Mouse (Mus musculus): Measurements from ENCODE around the gene Slc25a13. TPM values are rescaled to one million over a fixed set of nuclear protein-coding genes. Genes with fewer than 3 reads are reported as not detected.

Slc25a13 gene
- polyA plus RNA-seq, 1 experiment from 2014 or later = 35.0 TPM

DNA sequence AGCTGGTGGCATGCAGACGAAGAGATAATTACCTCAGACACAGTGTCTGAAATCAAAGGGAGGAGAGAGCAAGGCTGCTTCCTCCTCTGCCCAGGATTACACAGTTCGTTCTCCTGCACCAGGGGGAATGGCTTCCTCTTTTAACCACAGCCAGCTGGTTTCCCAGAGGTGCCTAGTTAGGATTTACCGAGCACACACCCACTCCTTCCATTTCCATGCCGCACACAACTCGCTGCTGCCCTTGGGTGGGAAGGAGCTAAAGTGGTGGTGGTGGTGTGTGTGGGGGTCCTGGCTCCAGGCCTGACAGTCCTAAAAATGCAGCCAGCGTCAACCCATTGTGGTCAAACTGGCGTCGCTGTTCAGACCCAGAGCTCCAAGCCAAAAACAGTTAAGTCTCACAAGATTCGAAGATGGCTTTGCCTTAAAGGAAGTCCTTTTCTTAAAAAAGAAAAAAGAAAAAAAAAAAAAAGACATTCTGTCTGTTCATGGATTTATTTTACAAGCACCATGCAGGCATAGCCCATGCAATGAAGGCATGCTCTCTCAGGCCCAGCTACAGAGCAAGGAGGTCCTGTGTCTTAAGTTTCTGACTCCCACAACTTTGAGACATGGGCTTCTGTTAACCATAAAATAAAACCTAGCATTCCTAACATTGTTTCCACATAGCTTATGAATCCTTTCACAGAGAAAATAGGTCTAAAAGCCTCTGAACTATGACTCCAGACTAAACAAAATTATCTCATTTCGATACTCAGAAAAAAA lies 104.0 kb downstream of the Slc25a13 start:
- no peak overlapping the region for H3K9ac ChIP-seq
- no peak for ATAC-seq (ENCODE audit: insufficient read depth)
- H3K4me1 ChIP-seq (replicated peaks) = no peaks in the 10 kb centered on the region
- WGBS (ENCODE audit: insufficient replicate concordance) = 67% methylated on average over 10 of the region's 10 CpGs
- no peak overlapping the region for H3K4me2 ChIP-seq
- H3K4me3 ChIP-seq (replicated peaks) = no peak overlapping the region
- H3K27me3 ChIP-seq = no peaks in the 10 kb centered on the region
- H3K27ac ChIP-seq (replicated peaks) = no peak overlapping the region
- H3K9me3 ChIP-seq (replicated peaks) = no peaks in the 10 kb centered on the region
- H3K36me3 ChIP-seq (replicated peaks) = peaks cover 25% of the 10 kb centered on the region

DNA sequence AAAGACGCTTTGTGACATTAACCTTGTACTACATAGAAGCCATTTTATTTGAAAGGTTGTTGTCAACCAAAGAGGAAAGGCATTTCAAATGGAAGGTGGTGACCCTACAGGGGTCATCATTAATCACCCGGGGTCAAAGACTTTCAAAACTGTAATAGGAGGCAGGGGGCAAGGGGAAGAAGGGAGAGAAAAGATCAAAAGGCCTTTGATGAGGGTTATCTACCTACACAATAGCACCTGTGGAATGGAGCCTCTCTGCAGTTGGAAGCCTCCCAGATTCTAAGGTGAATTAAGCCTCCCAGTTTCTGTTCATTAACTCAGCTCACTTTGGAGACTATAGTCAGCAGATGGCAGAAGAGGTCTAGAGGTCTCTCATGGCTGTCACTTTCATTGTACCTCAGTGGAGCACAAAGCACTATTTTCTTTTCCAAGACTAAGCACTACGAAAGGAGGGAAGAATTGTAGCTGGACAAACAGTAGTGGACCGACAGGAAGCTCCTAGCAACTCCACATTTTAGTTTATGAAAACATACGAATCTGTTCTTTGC lies 109.5 kb downstream of the Slc25a13 start:
- Histone ChIP-seq H3K27ac (replicated peaks) (no peak overlapping the region), H3K36me3 (replicated peaks) (peaks cover 13% of the 10 kb centered on the region; the same call in 1 of the 2 replicates), H3K9ac (no peak overlapping the region), H3K4me3 (replicated peaks) (no peak overlapping the region), H3K9me3 (replicated peaks) (no peaks in the 10 kb centered on the region), H3K4me1 (replicated peaks) (no peaks in the 10 kb centered on the region), H3K27me3 (no peaks in the 10 kb centered on the region), H3K4me2 (no peak overlapping the region)
- no peak for ATAC-seq (ENCODE audit: insufficient read depth)
- 66% methylated on average over 5 of the region's 5 CpGs for WGBS (ENCODE audit: insufficient replicate concordance)

DNA sequence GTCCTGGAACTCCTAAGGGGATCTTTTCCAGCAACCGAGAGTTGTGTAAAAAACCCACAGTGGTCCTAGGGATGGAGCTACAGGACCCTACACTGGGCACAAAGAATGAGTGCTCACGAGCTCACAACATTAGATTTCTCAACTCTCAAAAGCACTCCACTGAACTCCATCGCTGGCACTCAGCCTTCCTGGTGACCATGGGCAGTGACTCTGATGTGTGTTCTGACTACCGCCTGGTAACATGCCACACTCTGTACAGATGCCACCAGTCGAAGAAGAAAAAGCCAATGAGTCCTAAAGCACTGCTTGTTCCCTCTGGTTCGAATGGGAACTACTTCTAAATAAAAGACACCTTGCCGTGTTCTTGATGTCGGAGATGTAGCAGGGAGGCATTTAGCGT lies 111.4 kb downstream of the Slc25a13 start:
- no peaks in the 10 kb centered on the region for H3K27me3 ChIP-seq
- H3K27ac ChIP-seq (replicated peaks) = no peak overlapping the region
- peaks cover 10% of the 10 kb centered on the region; the same call in 1 of the 2 replicates for H3K36me3 ChIP-seq (replicated peaks)
- 77% methylated on average over 9 of the region's 9 CpGs for WGBS (ENCODE audit: insufficient replicate concordance)
- H3K4me1 ChIP-seq (replicated peaks) = no peaks in the 10 kb centered on the region
- no peak overlapping the region for H3K4me3 ChIP-seq (replicated peaks)
- no peak overlapping the region for H3K4me2 ChIP-seq
- H3K9ac ChIP-seq = no peak overlapping the region
- no peaks in the 10 kb centered on the region for H3K9me3 ChIP-seq (replicated peaks)
- ATAC-seq (ENCODE audit: insufficient read depth) = no peak

DNA sequence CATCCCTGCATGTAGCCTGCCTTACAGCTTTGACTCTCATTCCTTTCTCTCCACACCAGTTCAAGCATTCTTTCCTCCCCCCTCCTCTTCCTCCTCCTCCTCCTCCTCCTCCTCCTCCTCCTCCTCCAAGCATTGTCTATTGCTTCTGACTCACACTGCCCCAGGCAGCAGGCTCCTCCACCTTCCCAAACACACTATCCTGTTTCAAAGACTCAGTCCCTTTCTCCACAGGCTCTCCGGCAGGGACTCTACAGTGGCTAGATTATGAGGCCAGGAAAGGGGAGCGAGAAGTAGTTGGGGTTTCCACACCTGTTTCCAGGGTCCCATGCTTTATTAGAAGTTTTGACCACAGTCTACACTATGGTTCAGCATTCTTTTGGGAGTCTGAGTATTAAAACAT lies 113.5 kb downstream of the Slc25a13 start:
- Histone ChIP-seq H3K27me3 (no peaks in the 10 kb centered on the region), H3K9me3 (replicated peaks) (no peaks in the 10 kb centered on the region), H3K36me3 (replicated peaks) (0 out of 2 replicates have a peak, but pooled peaks cover 6% of the 10 kb centered on the region), H3K4me1 (replicated peaks) (no peaks in the 10 kb centered on the region), H3K9ac (no peak overlapping the region), H3K27ac (replicated peaks) (no peak overlapping the region), H3K4me2 (no peak overlapping the region), H3K4me3 (replicated peaks) (no peak overlapping the region)
- WGBS (ENCODE audit: insufficient replicate concordance) = 79% methylated on average over 2 of the region's 2 CpGs
- no peak for ATAC-seq (ENCODE audit: insufficient read depth)

DNA sequence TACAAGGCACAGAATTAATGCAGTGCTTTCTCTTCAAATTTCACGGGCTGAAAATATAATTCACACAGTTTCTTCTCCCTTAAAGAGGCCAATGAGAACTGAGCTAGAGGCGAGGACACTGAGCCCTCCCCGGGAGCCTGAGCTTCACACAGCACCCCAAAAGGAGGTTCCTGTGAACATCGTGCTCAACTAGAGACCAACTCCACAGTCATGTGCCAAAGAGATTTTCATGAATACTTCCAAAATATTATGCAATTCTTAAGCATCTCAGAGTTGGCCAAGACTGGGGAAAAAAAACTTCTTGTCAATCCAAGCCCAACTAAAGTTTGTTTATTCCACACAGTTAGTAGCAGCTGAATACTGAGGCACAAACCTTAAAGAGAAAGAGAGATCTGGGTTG lies 115.4 kb downstream of the Slc25a13 start:
- no peaks in the 10 kb centered on the region for H3K27me3 ChIP-seq
- WGBS (ENCODE audit: insufficient replicate concordance) = 76% methylated on average over 4 of the region's 4 CpGs
- no peaks in the 10 kb centered on the region for H3K4me1 ChIP-seq (replicated peaks)
- no peak overlapping the region for H3K27ac ChIP-seq (replicated peaks)
- H3K4me3 ChIP-seq (replicated peaks) = no peak overlapping the region
- no peak overlapping the region for H3K4me2 ChIP-seq
- no peaks in the 10 kb centered on the region for H3K36me3 ChIP-seq (replicated peaks)
- no peaks in the 10 kb centered on the region for H3K9me3 ChIP-seq (replicated peaks)
- ATAC-seq (ENCODE audit: insufficient read depth) = no peak
- H3K9ac ChIP-seq = no peak overlapping the region

DNA sequence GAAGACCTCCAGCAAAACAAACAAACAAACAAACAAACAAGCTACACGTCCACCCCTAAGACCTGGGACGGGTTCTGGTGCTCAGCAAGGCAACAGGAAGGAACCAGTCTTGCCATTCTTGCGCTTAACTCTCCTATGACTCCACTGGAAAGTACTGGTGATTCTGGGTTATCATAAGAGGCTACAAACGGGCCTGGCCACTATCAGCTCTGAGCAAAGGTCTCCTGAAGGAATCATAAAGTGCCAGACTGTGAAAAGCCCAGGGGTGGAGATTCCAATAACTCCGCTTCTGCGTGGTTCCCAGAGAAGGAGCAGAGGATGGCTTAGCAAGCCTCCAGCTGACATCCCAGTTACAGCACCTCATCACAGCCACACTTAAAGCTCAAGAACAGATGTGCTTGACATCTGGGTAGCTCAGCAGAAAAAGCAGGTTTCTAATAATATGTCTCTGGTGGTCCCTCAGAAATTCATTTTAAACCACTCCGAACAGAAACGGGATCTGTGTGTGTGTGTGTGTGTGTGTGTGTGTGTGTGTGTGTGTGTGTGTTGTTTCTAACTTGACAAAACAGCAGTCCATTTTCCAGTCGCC lies 116.0 kb downstream of the Slc25a13 start:
- H3K36me3 ChIP-seq (replicated peaks) = no peaks in the 10 kb centered on the region; the same call in 1 of the 2 replicates
- WGBS (ENCODE audit: insufficient replicate concordance) = 72% methylated on average over 9 of the region's 9 CpGs
- no peak overlapping the region for H3K4me3 ChIP-seq (replicated peaks)
- no peak overlapping the region for H3K27ac ChIP-seq (replicated peaks)
- no peak overlapping the region for H3K4me2 ChIP-seq
- H3K9ac ChIP-seq = no peak overlapping the region
- H3K9me3 ChIP-seq (replicated peaks) = no peaks in the 10 kb centered on the region
- no peak for ATAC-seq (ENCODE audit: insufficient read depth)
- no peaks in the 10 kb centered on the region for H3K27me3 ChIP-seq
- H3K4me1 ChIP-seq (replicated peaks) = no peaks in the 10 kb centered on the region

DNA sequence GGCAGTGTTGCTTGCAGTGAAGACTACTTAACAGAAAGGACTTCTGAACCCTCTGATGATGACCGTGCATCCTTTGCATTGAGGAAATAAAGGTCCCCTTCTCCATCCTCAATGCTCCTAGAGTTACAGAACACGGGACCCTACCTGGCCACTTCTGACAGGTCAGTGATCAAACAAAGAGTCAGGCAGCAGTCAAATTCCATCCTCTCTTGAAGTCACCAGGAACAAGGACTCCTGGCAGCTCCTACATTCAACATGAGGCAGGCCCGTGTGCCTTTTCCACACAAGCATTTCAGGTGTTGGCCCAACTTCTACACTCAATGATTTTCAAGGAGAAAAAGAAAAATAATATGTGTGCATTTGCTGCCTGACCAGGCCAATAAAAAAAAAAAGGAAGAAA lies 123.0 kb downstream of the Slc25a13 start:
- Histone ChIP-seq H3K4me2 (no peak overlapping the region), H3K4me1 (replicated peaks) (no peaks in the 10 kb centered on the region), H3K9ac (no peak overlapping the region), H3K9me3 (replicated peaks) (no peaks in the 10 kb centered on the region), H3K4me3 (replicated peaks) (no peak overlapping the region), H3K27me3 (no peaks in the 10 kb centered on the region), H3K27ac (replicated peaks) (no peak overlapping the region), H3K36me3 (replicated peaks) (peaks cover 8% of the 10 kb centered on the region)
- 67% methylated on average over 3 of the region's 3 CpGs for WGBS (ENCODE audit: insufficient replicate concordance)
- no peak for ATAC-seq (ENCODE audit: insufficient read depth)

DNA sequence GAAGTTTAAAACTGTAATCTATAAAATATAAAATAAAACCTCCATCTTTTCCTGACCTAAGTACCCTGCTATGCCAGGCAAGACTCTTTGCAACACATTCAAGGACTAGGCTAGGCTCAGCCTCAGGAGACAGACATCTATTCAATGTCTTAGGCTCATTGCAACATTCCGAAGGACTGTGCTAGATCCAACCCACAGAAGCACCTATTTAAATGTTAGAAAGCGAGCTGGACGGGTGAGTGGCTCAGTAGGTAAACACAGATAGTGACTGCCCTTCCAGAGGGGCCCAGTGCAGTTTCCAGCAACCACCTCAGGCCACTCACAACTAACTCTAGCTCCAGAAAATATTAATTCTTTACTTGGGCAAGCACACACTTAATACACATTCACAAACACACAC lies 123.5 kb downstream of the Slc25a13 start:
- no peak for ATAC-seq (ENCODE audit: insufficient read depth)
- 58% methylated on average over 3 of the region's 3 CpGs for WGBS (ENCODE audit: insufficient replicate concordance)
- H3K27me3 ChIP-seq = no peaks in the 10 kb centered on the region
- no peak overlapping the region for H3K9ac ChIP-seq
- no peak overlapping the region for H3K4me2 ChIP-seq
- no peaks in the 10 kb centered on the region for H3K9me3 ChIP-seq (replicated peaks)
- no peak overlapping the region for H3K4me3 ChIP-seq (replicated peaks)
- H3K27ac ChIP-seq (replicated peaks) = no peak overlapping the region
- peaks cover 8% of the 10 kb centered on the region for H3K36me3 ChIP-seq (replicated peaks)
- no peaks in the 10 kb centered on the region for H3K4me1 ChIP-seq (replicated peaks)

DNA sequence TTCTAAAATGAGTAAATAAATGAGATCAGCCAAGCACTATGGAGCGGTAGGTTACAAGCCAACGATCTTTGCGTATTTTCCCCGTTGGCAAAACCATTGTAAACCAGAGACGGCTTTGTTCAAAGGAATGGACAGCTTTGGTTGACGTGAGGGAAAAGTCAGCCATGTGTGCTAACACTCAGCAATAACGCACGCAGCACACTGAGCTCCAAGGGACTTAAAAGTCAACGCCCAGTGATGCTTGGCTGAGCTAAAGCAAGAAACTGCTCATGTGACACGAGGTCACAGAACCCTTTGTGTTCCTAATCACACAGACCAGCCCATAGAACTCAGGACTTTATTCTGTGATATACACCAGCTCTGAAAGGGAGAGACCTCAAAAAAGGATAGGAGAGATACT lies 124.5 kb downstream of the Slc25a13 start:
- no peak for ATAC-seq (ENCODE audit: insufficient read depth)
- no peak overlapping the region for H3K9ac ChIP-seq
- no peaks in the 10 kb centered on the region for H3K4me1 ChIP-seq (replicated peaks)
- H3K4me3 ChIP-seq (replicated peaks) = no peak overlapping the region
- no peaks in the 10 kb centered on the region for H3K27me3 ChIP-seq
- 80% methylated on average over 10 of the region's 10 CpGs for WGBS (ENCODE audit: insufficient replicate concordance)
- no peak overlapping the region for H3K4me2 ChIP-seq
- H3K27ac ChIP-seq (replicated peaks) = no peak overlapping the region
- H3K36me3 ChIP-seq (replicated peaks) = peaks cover 8% of the 10 kb centered on the region
- no peaks in the 10 kb centered on the region for H3K9me3 ChIP-seq (replicated peaks)

DNA sequence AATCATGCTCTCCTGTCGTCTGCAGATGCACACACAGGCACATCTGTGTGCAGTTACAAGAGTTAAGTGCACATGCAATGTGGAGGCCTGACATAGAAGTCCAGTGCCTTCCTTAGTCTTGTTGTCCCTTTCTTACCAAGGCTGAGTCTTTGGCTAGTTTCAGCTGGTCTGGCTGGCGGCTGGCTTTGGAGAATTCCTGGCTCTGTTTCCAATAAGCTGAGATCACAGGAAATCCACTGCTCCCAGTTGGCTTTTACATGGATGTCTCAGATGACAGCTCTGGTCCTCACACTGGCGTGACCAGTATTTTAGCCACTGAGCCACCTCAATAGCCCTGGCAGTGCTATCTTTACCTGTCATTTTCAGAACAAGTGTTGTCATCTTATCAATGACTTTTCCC lies 126.0 kb downstream of the Slc25a13 start:
- Histone ChIP-seq H3K9me3 (replicated peaks) (no peaks in the 10 kb centered on the region), H3K4me2 (no peak overlapping the region), H3K27ac (replicated peaks) (no peak overlapping the region), H3K9ac (no peak overlapping the region), H3K27me3 (no peaks in the 10 kb centered on the region), H3K36me3 (replicated peaks) (peaks cover 8% of the 10 kb centered on the region), H3K4me1 (replicated peaks) (no peaks in the 10 kb centered on the region), H3K4me3 (replicated peaks) (no peak overlapping the region)
- 75% methylated on average over 3 of the region's 3 CpGs for WGBS (ENCODE audit: insufficient replicate concordance)
- ATAC-seq (ENCODE audit: insufficient read depth) = no peak

DNA sequence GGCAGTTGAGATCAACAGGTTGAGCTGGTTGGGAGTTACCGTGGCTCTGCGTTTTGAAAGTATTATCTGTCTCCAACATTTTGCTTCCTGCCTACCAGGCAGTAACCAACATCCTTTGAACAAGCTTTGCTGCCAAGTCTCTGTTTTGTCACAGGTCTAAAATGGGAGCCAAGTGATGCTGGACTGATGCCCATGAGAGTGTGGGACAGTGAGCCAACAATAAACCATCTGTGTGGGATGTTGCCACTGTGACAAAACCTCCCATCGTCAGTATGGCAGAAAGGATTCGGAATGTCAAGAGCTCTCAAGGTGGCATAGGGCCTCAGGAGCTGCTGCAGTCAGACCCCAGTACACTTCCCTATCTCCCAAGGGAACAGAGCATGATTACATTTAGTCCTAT lies 128.8 kb downstream of the Slc25a13 start:
- H3K9ac ChIP-seq = no peak overlapping the region
- 66% methylated on average over 4 of the region's 4 CpGs for WGBS (ENCODE audit: insufficient replicate concordance)
- H3K36me3 ChIP-seq (replicated peaks) = peaks cover 8% of the 10 kb centered on the region
- no peak for ATAC-seq (ENCODE audit: insufficient read depth)
- H3K4me2 ChIP-seq = no peak overlapping the region
- H3K4me3 ChIP-seq (replicated peaks) = no peak overlapping the region
- no peaks in the 10 kb centered on the region for H3K9me3 ChIP-seq (replicated peaks)
- no peaks in the 10 kb centered on the region for H3K27me3 ChIP-seq
- H3K27ac ChIP-seq (replicated peaks) = no peak overlapping the region
- H3K4me1 ChIP-seq (replicated peaks) = no peaks in the 10 kb centered on the region

All from liver, embryonic 15.5 days (tissue).